Mouse (Mus musculus): ENCODE results near the gene Kcnk4. TPM values are rescaled to one million over a fixed set of nuclear protein-coding genes. Genes with fewer than 3 reads are reported as not detected.
A peak's percentile ranks its signal among the peaks of the same experiment; 100 is the strongest.
"Not testable (repeated sequence)": the region's sequence is repeated elsewhere in the genome, so short reads cannot be mapped to it uniquely, and the experiment has no call there.

The Kcnk4 gene
- polyA plus RNA-seq, 1 experiment, result 0.12 TPM

- peaks cover 11% of the 10 kb centered on the region for H3K36me3 ChIP-seq (ENCODE audit: control insufficient read depth, insufficient read depth)
- H3K4me2 ChIP-seq (ENCODE audit: low read depth), result peak overlapping the region; percentile 84
- TF ChIP-seq POLR2A (IDR thresholded peaks at IDR 0.05; ENCODE audit: insufficient read length, low read depth), result peak; percentile 7
- TF ChIP-seq MYOD1 (IDR thresholded peaks at IDR 0.05; ENCODE audit: control insufficient read depth in 1 of 3, insufficient read length in 2 of 3, low read depth in 2 of 3), result no peak
- H3ac ChIP-seq (ENCODE audit: control insufficient read depth, insufficient read length), result no peak overlapping the region
- H3K27me3 ChIP-seq (ENCODE audit: control insufficient read depth, insufficient read depth, insufficient read length), result no peaks in the 10 kb centered on the region
- H3K79me2 ChIP-seq (ENCODE audit: control insufficient read depth, insufficient read depth), result peaks cover 25% of the 10 kb centered on the region
- H3K4me3 ChIP-seq, result peak overlapping the region; percentile 85
These were observed 22.9 kb downstream of the Kcnk4 start for GRCm38 (mm10) chr19:6911101-6912074.

- Histone ChIP-seq H3K4me3 (peak overlapping the region; percentile 85), H3K36me3 (ENCODE audit: control insufficient read depth, insufficient read depth) (peaks cover 11% of the 10 kb centered on the region), H3ac (ENCODE audit: control insufficient read depth, insufficient read length) (peak overlapping the region; percentile 40), H3K4me2 (ENCODE audit: low read depth) (peak overlapping the region; percentile 84), H3K79me2 (ENCODE audit: control insufficient read depth, insufficient read depth) (peaks cover 25% of the 10 kb centered on the region)
- H3K27me3 ChIP-seq (ENCODE audit: control insufficient read depth, insufficient read depth, insufficient read length), result not testable (repeated sequence)
These were observed 24.0 kb downstream of the Kcnk4 start for GRCm38 (mm10) chr19:6910306-6910705.

- H3K4me3 ChIP-seq, result peak within 1 kb of the TSS; percentile 85
- H3K36me3 ChIP-seq (ENCODE audit: control insufficient read depth, insufficient read depth), result peaks cover 11% of the 10 kb centered on the region
- no peaks in the 10 kb centered on the region for H3K27me3 ChIP-seq (ENCODE audit: control insufficient read depth, insufficient read depth, insufficient read length)
- peak within 1 kb of the TSS; percentile 40 for H3ac ChIP-seq (ENCODE audit: control insufficient read depth, insufficient read length)
- H3K4me2 ChIP-seq (ENCODE audit: low read depth), result peak within 1 kb of the TSS; percentile 84
- H3K79me2 ChIP-seq (ENCODE audit: control insufficient read depth, insufficient read depth), result peaks cover 25% of the 10 kb centered on the region
- TF ChIP-seq POLR2A (IDR thresholded peaks at IDR 0.05; ENCODE audit: insufficient read length, low read depth) (peak; percentile 96), TCF3 (IDR thresholded peaks at IDR 0.05; ENCODE audit: insufficient read length, low read depth) (no peak), REST (IDR thresholded peaks at IDR 0.05; ENCODE audit: insufficient read depth, insufficient read length) (no peak), SRF (IDR thresholded peaks at IDR 0.05; ENCODE audit: control insufficient read depth, insufficient read length, low read depth) (peak; percentile 44), USF1 (IDR thresholded peaks at IDR 0.05; ENCODE audit: low read depth) (no peak), E2F4 (IDR thresholded peaks at IDR 0.05; ENCODE audit: insufficient read depth) (no peak), MYOD1 (IDR thresholded peaks at IDR 0.05; ENCODE audit: control insufficient read depth in 1 of 3, insufficient read length in 2 of 3, low read depth in 2 of 3) (peak in 1 of 3 experiments; percentile 35), CEBPB (IDR thresholded peaks at IDR 0.05; ENCODE audit: insufficient read depth, poor library complexity, severe bottlenecking) (no peak), MYOG (IDR thresholded peaks at IDR 0.05; ENCODE audit: control insufficient read depth in 1 of 3, insufficient read depth in 1 of 3, insufficient read length in 2 of 3, low read depth in 2 of 3) (peak in 2 of 3 experiments; percentile 60 to 61), MAX (IDR thresholded peaks at IDR 0.05; ENCODE audit: low read depth) (no peak), POLR2AphosphoS2 (IDR thresholded peaks at IDR 0.05; ENCODE audit: insufficient read length, low read depth) (peak; percentile 91), TCF12 (IDR thresholded peaks at IDR 0.05; ENCODE audit: insufficient read depth, poor library complexity, severe bottlenecking) (no peak)
These were observed 24.6 kb downstream of the Kcnk4 start, which contains the start of the genes Trmt112 and Prdx5 for GRCm38 (mm10) chr19:6909507-6910289. Gene Trmt112 (plus strand): TSS chr19:6909698. Gene Prdx5 (minus strand): TSS chr19:6910106.

GRCm38 (mm10) chr19:6909021-6909420, 25.3 kb downstream of the Kcnk4 start:
- Histone ChIP-seq H3K27me3 (ENCODE audit: control insufficient read depth, insufficient read depth, insufficient read length) (no peaks in the 10 kb centered on the region), H3ac (ENCODE audit: control insufficient read depth, insufficient read length) (peak overlapping the region; percentile 40), H3K36me3 (ENCODE audit: control insufficient read depth, insufficient read depth) (peaks cover 11% of the 10 kb centered on the region), H3K4me2 (ENCODE audit: low read depth) (peak overlapping the region; percentile 81), H3K79me2 (ENCODE audit: control insufficient read depth, insufficient read depth) (peaks cover 25% of the 10 kb centered on the region), H3K4me3 (peak overlapping the region; percentile 85)
- TF ChIP-seq TCF12 (IDR thresholded peaks at IDR 0.05; ENCODE audit: insufficient read depth, poor library complexity, severe bottlenecking) (no peak), MYOG (IDR thresholded peaks at IDR 0.05; ENCODE audit: control insufficient read depth in 1 of 3, insufficient read depth in 1 of 3, insufficient read length in 2 of 3, low read depth in 2 of 3) (no peak), SRF (IDR thresholded peaks at IDR 0.05; ENCODE audit: control insufficient read depth, insufficient read length, low read depth) (no peak), USF1 (IDR thresholded peaks at IDR 0.05; ENCODE audit: low read depth) (no peak), E2F4 (IDR thresholded peaks at IDR 0.05; ENCODE audit: insufficient read depth) (no peak), TCF3 (IDR thresholded peaks at IDR 0.05; ENCODE audit: insufficient read length, low read depth) (no peak), CEBPB (IDR thresholded peaks at IDR 0.05; ENCODE audit: insufficient read depth, poor library complexity, severe bottlenecking) (no peak), REST (IDR thresholded peaks at IDR 0.05; ENCODE audit: insufficient read depth, insufficient read length) (no peak), MAX (IDR thresholded peaks at IDR 0.05; ENCODE audit: low read depth) (no peak), POLR2A (IDR thresholded peaks at IDR 0.05; ENCODE audit: insufficient read length, low read depth) (no peak), MYOD1 (IDR thresholded peaks at IDR 0.05; ENCODE audit: control insufficient read depth in 1 of 3, insufficient read length in 2 of 3, low read depth in 2 of 3) (no peak)

All from myocyte (in vitro differentiated cells).